Mouse (Mus musculus): ENCODE data around the gene Casp9.

Gene Casp9

GRCm38 (mm10) chr4:141781201-141781985 is 12.0 kb upstream of the Casp9 start:
- DNase-seq (ENCODE audit: low spot score in 2 of 2) = no peak

DNA sequence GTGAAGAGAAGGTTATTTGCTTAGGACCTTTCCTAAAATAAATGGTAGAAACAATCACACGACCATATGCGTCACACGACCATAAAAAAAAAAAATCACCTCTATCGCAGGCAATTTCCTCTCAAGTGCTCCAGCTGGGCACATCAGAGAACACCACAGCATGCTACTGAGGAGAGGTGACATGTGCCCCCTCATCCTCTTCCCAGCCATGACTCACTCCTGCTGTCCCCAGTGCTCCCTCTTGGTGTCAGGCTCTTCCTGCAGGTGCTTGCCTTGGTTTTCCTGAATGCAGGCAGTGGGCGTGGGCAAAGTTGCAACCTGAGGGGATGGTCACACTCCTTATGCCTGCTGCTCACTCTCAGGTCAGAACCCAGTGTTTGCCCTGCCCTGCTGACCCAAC is 8.6 kb upstream of the Casp9 start:
- DNase-seq (ENCODE audit: low spot score in 2 of 2) = no peak

DNA sequence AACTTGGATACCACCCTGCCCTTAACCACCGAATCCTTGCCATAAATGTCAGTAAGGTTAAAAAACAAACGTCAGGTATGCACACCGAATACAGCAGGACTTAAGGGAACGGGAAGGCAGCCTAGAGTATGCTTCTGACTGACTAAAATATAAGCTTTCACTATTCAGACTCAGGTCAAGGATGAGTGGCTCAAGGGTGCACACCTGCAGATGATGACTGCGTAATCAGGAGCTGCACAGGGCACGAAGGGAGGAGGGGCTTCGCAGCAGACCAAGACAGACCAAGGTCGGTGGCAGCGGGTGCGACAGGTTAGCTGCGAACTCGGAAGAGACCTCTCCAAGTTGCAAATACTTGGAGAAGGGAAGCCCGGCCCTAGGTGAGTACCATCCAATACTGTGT is 7.3 kb upstream of the Casp9 start:
- DNase-seq (ENCODE audit: low spot score in 2 of 2) = no peak

GRCm38 (mm10) chr4:141787046-141787445 is 6.4 kb upstream of the Casp9 start:
- DNase-seq (ENCODE audit: low spot score in 2 of 2) = no peak

GRCm38 (mm10) chr4:141787462-141787861 is 6.0 kb upstream of the Casp9 start:
- no peak for DNase-seq (ENCODE audit: low spot score in 2 of 2)

DNA sequence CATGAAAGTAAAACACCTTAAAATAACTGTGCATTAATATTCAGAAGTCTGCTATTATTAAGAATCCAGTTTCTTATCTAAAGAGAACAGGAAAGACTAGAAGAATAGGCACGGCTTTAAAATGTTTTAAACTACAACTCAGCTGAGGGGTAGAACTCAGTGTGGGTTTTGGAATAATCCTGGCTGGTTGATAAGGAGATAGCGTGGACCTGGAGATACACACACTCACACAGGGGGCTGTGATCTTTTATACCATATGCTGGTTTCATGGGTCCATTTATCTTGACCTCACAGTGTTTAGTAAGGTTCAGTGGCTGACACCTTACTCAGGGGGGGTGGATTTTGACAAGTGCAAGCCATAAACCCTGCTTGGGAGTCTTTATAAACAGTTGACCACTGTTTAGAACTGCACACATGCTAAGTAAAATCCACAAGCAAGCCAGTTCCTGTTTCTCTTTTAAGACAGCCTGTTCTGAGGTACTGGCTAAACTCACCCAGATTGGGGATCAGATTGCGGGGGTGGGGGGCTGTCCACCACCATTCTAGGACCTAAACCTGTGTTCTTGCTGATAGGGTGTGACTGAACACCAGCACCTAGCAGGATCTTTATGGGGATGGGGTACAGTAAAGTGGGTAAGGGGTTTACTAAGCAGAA is 3.7 kb upstream of the Casp9 start:
- no peak for DNase-seq (ENCODE audit: low spot score in 2 of 2)

DNA sequence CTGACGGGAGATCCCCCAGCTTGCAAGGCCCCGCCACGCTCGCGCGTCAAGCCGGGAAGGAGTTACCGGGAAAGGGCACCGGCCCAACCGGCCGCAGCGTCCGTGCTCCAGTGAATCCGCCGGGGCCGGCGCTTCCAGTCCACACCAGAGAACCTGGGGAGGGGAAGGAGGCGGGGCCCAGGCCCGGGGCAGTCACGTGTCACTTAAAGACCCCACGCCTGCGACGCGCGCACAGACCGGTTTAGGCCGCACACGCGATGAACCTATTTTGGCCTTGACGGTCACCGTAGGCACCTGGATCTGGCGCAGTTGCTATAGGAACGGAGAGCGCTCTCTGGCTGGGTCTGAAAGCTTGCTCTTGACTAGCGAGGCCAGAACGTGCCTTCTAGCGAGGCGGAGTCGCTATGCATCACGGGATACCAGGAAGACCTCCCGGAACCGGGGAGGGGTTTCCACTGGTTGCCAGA is 2.9 kb upstream of the Casp9 start, which contains the start of gene Dnajc16:
TSS of gene Dnajc16 (minus strand) at position 408 of the 467 bp plus-strand sequence.
- DNase-seq (ENCODE audit: low spot score in 2 of 2) = peak; percentile 95 to 96

GRCm38 (mm10) chr4:141791486-141791885 is 1.9 kb upstream of the Casp9 start:
- DNase-seq (ENCODE audit: low spot score in 2 of 2) = no peak

DNA sequence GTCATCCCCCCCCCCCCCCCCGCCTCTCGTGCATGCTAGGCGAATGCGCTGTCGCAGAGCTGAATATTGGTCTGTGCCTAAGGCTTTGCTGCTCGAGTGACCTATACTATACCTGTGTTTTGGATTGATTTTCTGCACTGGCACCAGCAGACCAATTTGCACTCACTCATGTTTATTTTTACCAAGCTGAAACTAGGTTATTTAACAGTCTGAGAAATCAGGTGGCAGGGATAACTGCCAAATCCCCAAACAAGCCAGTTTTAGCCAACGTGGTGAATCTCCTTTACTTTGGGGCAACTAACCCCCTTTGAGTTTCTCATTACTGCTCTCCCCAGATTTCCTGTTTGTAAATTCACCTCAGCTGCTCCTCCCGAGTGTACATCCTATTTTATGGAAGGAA is 1.5 kb upstream of the Casp9 start:
- no peak for DNase-seq (ENCODE audit: low spot score in 2 of 2)

GRCm38 (mm10) chr4:141792554-141793281 is 694 bp upstream of the Casp9 start:
- no peak for DNase-seq (ENCODE audit: low spot score in 2 of 2)

DNA sequence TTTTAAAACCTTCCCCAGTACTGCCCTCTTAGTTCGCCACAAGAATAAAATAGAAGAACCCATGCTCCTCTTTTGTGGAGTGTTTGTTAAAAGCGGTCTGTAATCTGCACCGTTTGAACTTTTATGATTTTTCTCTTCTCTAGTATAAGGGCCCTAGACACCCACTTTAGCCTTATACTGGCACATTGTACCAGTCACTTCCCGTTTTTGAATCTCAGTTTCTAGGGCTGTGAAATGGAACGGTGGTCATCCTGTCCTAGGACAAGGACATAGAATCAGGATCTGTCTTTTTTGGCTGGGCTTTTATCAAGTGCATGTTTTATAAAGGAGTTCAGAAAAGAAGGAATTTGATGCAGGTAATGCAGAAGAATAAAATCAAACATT is 732 bp downstream of the Casp9 start:
- no peak for DNase-seq (ENCODE audit: low spot score in 2 of 2)

DNA sequence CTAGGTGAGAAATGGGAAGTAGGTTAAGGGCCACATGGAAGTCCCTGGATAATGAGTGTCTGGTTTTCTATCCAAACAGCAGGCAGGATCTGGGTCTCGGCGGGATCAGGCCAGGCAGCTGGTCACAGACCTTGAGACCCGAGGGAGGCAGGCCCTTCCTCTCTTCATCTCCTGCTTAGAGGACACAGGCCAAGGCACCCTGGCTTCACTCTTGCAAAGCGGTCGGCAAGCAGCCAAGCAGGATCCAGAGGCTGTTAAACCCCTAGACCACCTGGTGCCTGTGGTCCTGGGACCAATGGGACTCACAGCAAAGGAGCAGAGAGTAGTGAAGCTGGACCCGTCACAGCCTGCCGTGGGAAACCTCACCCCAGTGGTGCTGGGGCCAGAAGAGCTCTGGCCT is 2.9 kb downstream of the Casp9 start:
- no peak for DNase-seq (ENCODE audit: low spot score in 2 of 2)

- no peak for DNase-seq (ENCODE audit: low spot score in 2 of 2)
Observed at GRCm38 (mm10) chr4:141796954-141797353, 3.5 kb downstream of the Casp9 start.

- no peak for DNase-seq (ENCODE audit: low spot score in 2 of 2)
Observed at GRCm38 (mm10) chr4:141797545-141797944, 4.1 kb downstream of the Casp9 start.

GRCm38 (mm10) chr4:141804105-141804504 is 10.7 kb downstream of the Casp9 start:
- no peak for DNase-seq (ENCODE audit: low spot score in 2 of 2)

DNA sequence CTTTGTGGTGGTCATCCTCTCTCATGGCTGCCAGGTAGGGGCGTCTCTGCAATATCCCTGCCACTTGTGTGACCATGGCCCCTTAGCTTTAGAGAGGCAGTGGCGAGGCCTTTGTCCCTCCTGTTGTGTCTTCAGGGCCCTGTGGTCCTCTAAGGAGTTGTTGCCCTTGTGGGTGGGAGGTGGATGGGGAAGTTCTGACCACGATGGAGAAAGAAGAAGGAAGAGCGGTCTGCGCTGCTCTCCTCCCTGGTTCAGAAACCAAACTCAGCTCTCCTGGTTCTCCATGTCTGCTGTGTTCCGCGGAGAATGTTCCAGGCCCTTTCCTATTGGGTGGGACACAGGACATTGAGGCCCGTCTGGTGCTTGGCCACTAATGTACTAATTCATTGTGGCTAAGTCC is 12.5 kb downstream of the Casp9 start:
- peak in 1 of 2 experiments; percentile 55 for DNase-seq (ENCODE audit: low spot score in 2 of 2)

- DNase-seq (ENCODE audit: low spot score in 2 of 2) = peak in 1 of 2 experiments; percentile 45
Observed at GRCm38 (mm10) chr4:141809850-141810464, 16.5 kb downstream of the Casp9 start.

- DNase-seq (ENCODE audit: low spot score in 2 of 2) = peak in 1 of 2 experiments; percentile 45
Observed at GRCm38 (mm10) chr4:141810975-141811374, 17.6 kb downstream of the Casp9 start.

DNA sequence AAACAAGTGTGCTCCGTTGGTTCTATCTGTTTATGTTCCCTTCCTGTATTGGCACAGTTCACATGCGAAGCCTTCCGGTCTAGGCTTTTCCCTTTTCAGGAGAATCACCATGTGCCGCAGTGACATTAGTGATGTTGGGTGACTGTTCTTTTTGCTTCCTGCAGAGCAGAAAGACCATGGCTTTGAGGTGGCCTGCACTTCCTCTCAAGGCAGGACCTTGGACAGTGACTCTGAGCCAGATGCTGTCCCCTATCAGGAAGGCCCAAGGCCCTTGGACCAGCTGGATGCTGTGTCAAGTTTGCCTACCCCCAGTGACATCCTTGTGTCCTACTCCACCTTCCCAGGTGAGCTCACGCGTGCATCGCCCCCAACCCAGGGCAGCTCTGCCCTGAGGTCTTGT is 18.0 kb downstream of the Casp9 start:
- DNase-seq (ENCODE audit: low spot score in 2 of 2) = peak in 1 of 2 experiments; percentile 52

DNA sequence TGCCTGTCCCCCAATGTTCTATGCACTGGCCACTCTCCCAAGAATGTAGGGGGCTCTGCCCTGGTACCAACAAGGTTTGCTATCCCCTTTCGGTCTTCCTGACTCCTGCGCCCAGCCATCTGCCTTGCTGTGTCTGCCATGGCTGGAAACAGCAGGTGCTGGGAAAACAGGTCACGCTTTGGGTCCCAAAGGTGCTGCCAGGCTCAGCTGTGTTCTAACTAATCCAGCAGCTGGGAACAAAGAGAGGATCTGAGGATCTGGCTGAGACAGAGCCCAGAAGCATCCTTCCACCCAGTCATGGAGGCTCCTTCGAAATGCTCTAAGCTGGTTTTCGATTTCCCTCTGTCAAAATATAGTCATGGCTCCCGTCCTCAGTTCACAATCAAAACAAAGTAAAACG is 22.9 kb downstream of the Casp9 start:
- peak in 1 of 2 experiments; percentile 45 for DNase-seq (ENCODE audit: low spot score in 2 of 2)

- peak in 1 of 2 experiments; percentile 47 for DNase-seq (ENCODE audit: low spot score in 2 of 2)
Observed at GRCm38 (mm10) chr4:141816776-141817655, 23.6 kb downstream of the Casp9 start.

All from urinary bladder, postnatal 4 days (tissue).